Mouse (Mus musculus) monocyte, adult 5-6 weeks (primary cell): Measurements from ENCODE around the gene Zc3h4. TPM values are rescaled to one million over a fixed set of nuclear protein-coding genes. Genes with fewer than 3 reads are reported as not detected.
A peak's percentile ranks its signal among the peaks of the same experiment; 100 is the strongest.

Source experiments
- ATAC-seq: fragments of 153-309, 156-312 bp; replicated peaks from 2 replicates; pipeline ENCODE4 v1.8.0; 2017; ENCODE audit warnings: mild to moderate bottlenecking; ENCODE audit not compliant: low TSS enrichment, insufficient number of reproducible peaks, severe bottlenecking, poor library complexity, low FRiP score
- total RNA-seq: library from RNA; stranded (forward); fragments of 200-1000, 200-491, 200-594 nt; gene quantifications from 3 replicates; pipeline ENCODE4 v1.2.3, GENCODE M21; 2017

Zc3h4 gene
- total RNA-seq, 1 experiment from 2014 or later: 20.4 TPM

DNA sequence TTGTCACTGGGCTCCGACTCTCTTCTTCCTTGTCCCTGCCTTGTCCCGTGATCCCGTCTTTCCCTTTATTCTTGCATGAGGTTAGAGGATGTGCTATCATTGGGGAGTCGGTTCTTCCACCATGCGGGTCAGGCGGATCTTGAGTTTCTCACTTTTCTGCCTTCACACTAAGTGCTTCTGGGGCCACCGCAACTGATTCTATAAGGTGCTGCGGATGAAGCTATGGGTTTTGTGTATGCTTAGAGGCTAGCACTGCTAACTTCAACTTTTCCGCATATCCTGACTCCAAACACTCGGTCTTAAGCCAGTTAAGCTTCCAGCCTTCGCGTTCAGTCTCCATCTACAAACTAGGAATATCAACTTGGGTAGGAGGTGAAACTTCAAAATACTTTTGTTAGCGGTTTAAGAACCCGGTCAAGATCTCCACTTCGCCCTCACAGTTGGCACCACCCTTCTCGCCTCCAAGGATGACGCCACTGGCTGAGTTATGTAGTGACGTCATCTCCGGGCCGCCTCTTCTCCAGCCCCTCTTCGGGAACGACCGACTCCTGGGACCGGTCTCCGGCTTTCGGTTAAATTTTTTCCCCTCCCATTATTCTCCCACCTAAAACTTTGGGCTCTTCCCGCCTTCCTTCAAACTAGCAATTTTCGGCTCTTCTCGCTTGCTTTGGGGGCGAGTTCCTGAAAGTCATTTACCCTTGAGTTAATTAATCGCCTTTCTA lies 1.5 kb upstream of the Zc3h4 start:
- ATAC-seq: peak; percentile 62

DNA sequence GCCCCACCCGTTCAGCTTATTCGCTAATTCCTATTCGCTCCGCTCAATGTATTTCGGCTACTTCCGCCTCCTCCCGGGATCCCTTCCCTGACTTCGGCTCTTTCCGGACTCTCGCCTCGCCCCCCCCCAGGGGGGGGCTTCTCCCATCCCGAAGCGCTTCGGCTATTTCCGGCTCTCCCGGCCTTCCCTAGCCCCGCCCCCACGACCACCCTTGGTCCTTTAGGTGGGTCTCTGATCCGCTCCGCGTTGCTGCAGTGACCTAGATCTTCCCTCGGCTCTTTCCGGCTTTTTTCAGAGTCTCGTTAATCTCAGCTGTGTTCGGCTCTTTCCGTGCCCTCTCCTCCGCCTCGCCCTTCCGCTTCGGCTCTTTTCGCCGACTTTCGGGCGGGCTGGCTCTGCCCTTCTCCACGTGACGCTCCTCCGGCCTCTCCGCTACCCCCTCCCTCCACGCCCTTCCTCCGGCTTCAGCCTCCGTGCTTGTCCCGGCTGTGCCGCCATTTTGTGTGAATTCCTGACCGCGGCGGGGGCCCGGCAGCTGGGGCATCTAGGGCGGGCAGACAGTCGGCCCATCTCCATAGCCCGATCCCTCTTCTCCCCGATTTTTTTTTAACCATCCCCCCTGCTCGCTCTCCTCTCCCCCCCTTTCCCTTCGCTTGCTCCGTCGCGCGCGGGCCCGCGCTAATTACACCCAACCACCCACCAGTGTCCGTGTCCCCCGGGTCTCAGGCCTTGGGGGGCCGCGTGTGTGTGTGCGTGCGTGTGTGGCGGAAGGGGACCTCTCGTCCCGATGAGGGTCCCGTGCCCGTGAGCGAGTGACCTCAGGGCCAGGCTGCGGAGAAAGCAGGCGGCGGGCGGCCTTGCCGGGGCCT lies 656 bp upstream of the Zc3h4 start:
- peak; percentile 79 for ATAC-seq

DNA sequence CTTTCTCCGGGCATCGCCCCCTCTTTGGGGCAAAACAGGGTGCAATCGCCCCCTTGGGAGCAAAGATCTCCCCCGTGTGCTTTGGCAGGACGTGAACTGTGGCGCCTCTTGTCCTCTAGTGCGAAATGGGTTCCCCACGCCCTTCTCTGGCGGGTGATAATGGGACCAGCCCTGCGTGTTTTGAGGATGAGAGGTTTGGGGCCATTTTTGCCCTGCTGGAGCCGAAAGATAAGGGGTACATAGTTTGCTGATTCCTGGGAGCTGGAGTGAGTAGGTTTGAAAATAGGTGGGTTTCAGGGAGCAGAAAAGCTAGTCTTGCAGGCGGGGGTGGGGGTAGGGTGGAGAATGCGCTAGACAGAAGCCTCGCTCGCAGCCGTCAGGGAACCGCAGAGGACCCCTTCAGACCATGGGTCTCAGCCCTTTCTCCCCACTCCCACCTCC lies 1.3 kb downstream of the Zc3h4 start:
- ATAC-seq: no peak

DNA sequence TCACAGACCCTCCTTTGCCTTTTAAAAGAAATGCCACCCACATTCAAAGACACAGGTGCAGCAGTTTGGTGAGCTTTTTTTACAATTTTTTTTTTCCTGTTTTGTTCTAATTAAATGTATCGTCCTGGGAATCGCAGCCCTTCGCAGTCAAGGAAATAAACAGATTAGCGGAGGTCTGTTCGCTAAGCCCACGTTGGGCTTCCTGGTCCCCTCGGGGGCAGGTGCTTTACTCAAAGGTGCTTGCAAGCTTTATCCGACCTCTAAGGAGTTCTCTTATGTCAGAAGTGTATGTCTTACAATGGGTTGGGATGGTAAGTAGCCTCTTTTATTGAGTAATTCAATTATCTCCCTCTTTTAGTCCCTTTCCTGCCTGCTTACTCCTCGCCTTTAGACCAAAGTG lies 1.7 kb downstream of the Zc3h4 start:
- ATAC-seq: no peak

DNA sequence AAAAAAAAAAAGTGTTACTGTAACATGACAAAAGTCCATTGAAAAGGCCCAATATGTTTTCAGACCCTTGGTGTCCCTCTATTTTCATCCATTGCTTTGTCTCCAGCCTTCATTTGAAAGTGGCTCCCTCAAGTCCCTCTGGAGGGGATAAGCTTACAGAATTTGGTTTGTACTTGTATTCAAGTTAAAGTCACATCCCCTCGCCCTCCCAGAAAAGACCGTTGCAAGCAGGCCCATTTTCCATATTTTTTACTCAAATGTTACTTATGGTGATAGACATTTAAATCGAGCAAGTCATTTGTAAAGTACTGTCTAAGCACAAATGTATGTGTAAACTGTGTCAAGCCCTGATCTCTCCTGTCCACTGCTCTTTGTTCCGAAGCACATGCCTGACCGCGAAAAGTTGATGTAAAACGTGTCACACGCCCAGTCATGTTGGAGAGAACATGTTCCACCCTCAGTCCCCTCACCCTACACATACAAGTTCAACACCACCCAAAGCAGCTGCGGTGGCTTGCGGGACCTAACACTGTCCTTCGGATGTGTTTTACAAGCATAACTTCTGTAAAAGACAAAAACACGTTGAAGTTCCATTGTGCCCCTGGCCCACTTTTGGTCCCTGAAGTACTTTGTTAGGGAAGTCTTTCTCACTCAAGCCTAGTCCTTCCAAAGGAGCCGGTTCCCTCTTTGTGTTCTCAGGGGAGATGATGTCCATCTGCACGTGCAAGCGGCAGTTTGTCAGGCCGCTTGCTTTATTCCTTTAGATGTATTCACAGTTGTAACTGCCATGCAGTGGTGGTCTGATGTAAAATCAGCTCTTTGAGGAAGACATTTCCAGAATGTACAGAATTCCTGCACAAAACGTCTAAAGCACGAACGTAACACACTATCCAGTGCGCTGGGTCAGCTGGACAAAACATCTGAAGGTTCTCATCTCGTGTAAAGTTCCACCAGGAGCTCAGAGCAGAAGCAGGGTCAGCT lies 2.5 kb downstream of the Zc3h4 start:
- no peak for ATAC-seq

DNA sequence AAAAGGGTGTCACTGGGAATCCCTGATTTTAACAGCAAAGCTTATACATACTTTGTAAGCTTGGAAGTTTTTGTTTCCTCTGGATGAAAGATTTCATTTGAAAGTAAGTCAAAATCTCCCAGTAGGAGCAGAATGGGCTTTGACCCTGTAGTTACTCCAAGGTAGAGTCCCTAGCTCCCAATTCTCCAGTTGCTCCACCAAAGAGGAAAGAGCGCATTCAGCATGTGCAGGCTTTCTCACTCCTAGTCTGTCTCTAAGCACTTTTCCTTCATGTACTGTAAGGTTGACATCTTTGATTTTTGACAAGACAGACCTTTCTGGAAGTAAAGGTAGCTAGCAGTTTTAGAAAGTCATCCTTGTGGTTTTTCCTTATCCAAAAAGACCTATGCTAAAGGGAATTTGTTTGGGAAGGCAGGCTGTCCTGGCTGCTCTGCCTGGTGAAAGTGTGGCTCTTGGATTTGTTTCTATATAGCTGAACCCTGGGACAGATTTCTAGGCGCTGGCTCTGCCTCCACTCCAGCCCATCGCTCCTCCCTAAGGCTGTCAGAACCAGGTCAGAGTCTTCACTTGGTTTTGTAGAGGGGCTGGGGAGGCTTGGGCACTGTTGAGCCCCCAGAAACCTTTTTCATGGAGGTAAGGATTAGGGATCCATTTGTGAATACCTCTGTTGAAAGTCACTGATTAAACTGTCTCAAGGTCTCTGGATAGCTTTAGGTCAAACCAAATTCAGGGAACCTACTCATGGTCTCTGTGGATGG lies 3.8 kb downstream of the Zc3h4 start:
- ATAC-seq: no peak

DNA sequence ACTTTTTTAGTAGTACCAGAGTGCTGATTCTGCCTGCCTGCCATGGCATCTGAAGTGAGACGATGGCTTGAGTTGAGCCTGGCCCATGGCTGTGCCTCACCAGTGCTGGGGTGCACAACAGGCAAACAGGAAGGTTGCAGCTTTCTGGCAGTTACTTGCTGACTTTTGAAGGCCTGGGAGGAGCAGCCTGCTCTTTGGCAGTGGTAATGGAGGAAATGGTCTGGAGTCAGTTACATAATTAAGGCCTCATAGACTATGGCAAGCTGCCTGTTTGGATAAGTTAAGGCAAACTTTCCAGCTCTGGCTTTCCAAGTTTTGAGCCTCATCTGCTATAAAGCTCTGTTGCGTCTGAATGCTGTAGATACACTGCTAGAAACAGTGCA lies 4.4 kb downstream of the Zc3h4 start:
- no peak for ATAC-seq

DNA sequence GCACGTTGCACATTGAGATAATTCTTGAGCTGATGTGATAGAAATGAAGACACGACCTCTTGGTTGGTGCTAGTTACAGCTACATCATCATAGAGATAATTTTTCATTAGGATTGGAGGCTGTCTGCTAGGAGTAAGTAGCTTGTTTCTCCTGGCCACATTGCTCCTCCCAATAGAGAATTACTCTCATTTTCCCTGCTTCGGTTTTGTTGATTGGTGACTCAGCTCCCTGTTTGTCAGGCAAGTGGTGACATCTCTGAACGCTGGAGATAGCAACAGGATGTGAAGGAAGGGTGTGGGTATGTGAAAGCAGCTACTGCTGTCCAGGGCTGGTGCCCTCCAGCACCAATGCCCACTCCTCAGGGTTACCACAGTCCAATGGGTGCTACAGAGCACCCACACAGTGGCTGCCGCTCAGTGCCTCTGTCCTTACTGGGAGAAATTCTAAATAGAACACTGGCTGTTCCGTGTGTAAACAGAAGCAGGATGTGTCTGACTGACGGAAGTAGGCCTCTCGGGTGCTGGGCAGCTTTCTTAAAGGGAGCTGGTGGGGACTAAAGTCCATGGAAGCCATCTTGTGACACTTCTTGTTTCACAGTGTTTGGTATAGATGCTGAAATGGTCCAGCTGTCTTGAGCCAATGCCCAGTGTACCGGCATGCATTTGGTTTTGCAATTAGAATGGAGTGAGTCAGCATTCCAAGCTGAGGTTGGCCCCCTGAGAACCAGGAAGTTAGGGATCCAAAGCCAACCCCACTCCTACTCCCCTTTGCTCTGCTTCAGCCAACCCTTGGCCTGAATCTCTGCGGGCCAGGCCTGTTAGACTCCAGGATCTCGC lies 5.0 kb downstream of the Zc3h4 start:
- ATAC-seq: peak; percentile 87

DNA sequence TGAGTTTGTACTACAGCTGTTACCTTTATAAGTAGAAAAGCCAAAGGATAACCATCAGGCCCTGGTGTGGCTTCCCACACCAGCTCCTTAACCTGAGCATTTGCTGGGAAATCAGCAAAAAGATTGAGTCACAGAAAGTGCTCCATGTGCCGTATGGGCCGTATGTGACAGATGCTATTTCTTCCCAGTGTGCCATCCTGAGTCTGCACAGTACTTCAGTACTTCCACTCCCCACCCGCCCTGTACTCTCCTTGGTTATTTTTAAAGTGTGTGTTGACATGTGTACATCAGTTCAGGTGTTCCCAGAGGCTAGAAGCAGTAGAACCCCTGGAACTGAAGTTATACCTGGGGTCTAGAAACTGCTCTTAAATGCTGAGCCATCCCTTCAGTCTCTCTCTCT lies 6.3 kb downstream of the Zc3h4 start:
- no peak for ATAC-seq

DNA sequence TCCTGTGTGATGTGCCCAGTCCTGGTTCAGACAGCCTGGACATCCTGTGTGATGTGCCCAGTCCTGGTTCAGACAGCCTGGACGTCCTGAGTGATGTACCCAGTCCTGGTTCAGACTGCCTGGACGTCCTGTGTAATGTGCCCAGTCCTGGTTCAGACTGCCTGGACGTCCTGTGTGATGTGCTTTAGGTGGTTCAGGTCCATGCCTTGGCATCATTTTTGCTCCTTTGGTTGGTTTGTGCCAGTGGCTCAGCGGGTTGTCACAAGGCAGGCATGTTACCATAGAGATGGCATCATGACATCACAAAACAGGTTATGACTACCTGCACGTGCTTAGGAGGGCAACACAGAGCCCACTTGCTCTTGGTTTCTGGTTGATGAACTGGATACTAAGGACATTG lies 10.4 kb downstream of the Zc3h4 start:
- no peak for ATAC-seq

DNA sequence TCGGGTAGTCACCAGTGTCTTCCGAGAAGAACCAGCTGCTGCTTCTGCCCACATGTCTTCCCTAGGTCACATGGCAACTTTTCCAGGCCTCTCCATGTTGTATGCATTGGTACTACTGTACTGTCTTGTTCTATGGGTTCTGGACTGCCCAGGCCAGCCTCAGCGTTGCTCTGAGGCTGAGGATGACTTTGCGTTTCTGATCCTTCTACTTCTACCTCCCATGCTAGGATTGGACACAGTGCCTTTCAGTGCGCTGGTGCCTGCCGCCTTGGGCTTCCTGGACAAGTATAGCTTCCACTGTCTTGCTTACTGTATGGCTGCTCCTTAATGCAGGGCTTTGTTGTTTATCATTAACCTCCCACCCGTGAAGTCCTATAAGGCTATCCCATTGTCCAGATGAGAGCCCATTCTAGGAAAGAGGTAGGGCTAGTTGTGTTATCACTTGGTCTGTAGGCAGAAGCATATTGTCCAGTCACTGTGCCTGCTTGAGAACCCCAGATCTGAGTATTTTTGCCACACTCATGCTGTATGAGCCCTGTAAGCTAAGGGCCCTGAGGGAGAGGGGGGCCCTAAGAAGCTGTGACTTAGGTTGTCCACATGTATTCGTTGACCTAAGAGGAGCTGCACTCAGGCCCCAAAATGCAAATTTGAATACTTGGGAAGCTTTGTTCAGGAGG lies 11.6 kb downstream of the Zc3h4 start:
- no peak for ATAC-seq

DNA sequence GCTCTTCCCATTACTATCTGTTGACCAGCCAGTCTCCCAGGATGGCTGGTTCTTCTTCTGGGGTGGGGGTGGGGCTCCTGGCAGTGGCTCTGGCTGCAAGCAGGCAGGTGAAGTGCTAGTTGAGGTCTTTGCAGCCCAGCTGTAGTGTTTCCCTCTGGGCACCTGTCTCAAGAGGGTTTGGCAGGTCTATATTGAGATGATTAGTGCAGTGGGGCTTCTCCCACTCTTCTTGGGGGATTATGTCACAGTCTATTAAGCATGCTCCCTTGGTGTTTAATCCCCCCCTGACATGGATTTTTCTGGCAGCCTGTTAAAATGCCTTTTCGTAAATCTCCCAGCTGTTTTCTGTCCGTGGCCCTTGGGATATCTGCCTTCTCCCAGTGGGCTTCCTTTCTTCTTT lies 12.2 kb downstream of the Zc3h4 start:
- no peak for ATAC-seq

DNA sequence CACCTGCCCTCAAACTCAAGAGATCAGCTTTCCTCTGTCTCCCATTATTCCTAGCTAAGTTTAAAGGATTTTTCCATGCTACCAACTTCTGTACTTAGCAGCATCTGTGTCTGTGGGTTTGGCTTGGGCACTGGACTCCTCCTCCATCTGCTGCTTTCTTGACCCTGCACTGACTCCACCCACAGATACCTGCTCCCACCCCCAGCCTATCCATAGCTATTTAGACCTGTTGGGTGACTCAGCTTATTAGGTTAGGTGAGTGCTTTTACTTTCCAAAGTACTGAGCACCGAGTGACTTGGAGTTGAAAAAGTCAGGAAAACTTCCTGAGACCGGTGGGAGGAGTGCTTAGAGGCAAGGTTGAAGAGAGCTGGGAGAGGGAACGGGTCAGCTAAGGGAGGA lies 14.7 kb downstream of the Zc3h4 start:
- no peak for ATAC-seq

DNA sequence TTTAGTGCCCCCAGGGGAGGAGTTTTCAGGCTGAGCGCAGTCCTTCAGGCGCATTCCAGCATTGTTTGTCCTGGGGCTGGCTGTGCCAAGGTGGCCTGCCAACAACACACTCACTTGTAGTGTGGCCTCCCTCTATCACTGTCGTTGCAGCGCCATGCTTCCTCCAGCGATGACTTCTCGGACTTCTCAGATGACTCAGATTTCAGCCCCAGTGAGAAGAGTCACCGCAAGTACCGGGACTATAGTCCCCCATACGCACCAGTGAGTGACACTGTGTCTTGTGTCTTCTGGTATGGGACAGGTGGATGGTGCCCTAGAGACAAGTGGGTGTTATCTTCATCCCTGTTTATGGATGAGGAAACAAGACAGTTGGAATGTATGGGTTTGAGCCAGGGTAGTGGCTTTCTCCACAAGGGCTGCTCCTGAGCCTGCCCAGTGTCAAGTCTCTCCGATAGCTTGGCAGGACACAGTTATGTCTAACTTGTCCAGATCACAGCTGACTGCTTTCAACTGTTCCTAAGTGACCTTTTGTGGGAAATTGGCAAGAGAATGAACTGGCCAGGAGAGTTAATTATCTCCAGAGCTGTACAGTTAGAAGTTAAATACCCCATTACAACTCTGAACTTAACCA lies 16.5 kb downstream of the Zc3h4 start:
- no peak for ATAC-seq

DNA sequence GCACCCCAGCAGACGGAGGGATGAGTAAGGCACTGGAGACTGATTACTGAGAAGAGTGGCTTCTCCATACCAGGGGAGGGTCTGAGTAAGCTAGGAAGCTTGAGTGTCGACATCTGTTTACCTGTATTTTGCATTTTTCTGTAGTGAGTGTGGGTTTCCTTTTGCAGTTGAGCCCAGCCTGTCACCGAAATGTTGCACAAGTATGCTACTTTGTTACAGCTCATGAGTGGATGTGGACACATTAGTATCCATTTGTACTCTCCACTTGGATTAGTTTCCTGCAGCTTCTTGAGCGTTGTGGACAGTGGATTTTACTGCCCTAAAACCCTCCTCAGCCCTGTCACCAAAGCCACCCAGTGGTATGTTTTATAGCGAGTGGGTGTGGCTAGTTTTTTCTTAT lies 18.0 kb downstream of the Zc3h4 start:
- no peak for ATAC-seq

DNA sequence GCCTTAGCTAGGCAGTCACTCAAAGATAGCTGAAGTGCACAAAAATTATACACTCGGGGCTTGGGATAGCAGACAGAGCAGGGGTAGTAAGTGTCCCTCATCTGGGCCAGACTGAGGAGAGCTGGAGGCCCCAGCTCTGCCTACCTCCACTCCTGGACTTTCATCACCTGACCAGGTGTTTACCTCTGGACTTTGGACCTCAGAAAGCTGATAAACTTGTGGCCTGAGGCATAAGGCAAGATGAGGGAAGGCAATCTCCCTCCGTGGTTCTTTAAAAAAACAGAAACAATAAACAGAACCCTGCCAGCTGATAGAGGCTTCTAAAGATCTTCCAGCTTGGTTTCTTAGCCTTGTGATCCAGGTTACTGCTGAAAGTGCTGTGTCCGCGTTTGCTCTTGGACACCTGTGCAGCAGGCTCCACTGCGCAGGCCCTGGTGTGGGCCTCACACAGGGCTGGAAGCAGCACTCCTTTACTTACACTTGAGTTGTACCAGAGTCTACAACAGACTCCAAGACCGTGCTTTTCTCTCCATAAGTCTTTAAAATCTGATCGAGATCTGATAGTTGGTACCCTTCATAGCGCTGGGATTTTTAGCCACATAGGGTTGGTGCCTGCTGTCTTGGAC lies 19.9 kb downstream of the Zc3h4 start:
- no peak for ATAC-seq
